Mouse (Mus musculus): ENCODE results near the gene Arpc1b.

GRCm38 (mm10) chr5:145118461-145118860, 4.4 kb downstream of the Arpc1b start:
- TF ChIP-seq CTCF (conservative IDR thresholded peaks at IDR 0.05; ENCODE audit: low read length), result no peak
- TF ChIP-seq POU5F1 (IDR thresholded peaks at IDR 0.05; ENCODE audit: borderline replicate concordance, low read length), result no peak
- no peak for TF ChIP-seq NANOG (IDR thresholded peaks at IDR 0.05; ENCODE audit: borderline replicate concordance, low read length)
